Mouse (Mus musculus) spleen, adult 2 months (tissue): ENCODE measurements at regions not wholly inside any gene's neighbourhood (a gene's known extent, or its start where the extent isn't known, plus 50 kb on each side); places are given as distances from the start of the nearest gene placed in this dataset.

ENCODE experiments used
- DNase-seq, 2 experiments: peaks; one replicate each; pipeline versions ENCODE4 v3.0.0 to v3.0.0-alpha.2; 2012 to 2021; ENCODE audit warnings: low spot score in 2 of 2, low read depth in 1 of 2
- H3K27ac ChIP-seq: fragments of 200-500 bp; 2 replicates; pipeline ENCODE4 v1.5.1; 2012; ENCODE audit warnings: low read length, inconsistent platforms; ENCODE audit not compliant: insufficient read depth
- H3K27me3 ChIP-seq: fragments of 200-500 bp; 2 replicates; pipeline ENCODE4 v1.6.1; 2012; ENCODE audit warnings: mild to moderate bottlenecking, moderate library complexity, low read length, inconsistent platforms; ENCODE audit not compliant: control insufficient read depth, insufficient read depth
- H3K36me3 ChIP-seq: fragments of 200-500 bp; 2 replicates; pipeline ENCODE4 v1.6.1; 2012; ENCODE audit warnings: mild to moderate bottlenecking, low read length, inconsistent platforms; ENCODE audit not compliant: control insufficient read depth, insufficient read depth
- H3K4me1 ChIP-seq: fragments of 200-500 bp; 2 replicates; pipeline ENCODE4 v1.6.1; 2011; ENCODE audit warnings: inconsistent platforms; ENCODE audit not compliant: control insufficient read depth, insufficient read depth, insufficient read length
- H3K4me3 ChIP-seq: fragments of 200-500 bp; 2 replicates; pipeline ENCODE4 v1.5.1; 2011; ENCODE audit warnings: mild to moderate bottlenecking, inconsistent platforms; ENCODE audit not compliant: insufficient read depth, insufficient read length; ENCODE audit errors: extremely low read depth
- CTCF ChIP-seq: fragments of 200-500 bp; IDR thresholded peaks from 2 replicates; pipeline ENCODE4 v1.5.1; 2011; ENCODE audit warnings: mild to moderate bottlenecking, inconsistent platforms; ENCODE audit not compliant: insufficient read depth, insufficient read length, insufficient replicate concordance; ENCODE audit errors: extremely low read depth
- POLR2A ChIP-seq: fragments of 200-500 bp; IDR thresholded peaks from 2 replicates; pipeline ENCODE4 v1.6.1; 2011; ENCODE audit warnings: low read depth, low read length, inconsistent platforms
- WGBS: fragments of 180-500 bp; shearing (Covaris S2); methylation state at CpG from one replicate; pipeline ENCODE4 v1.1.7; 2018; 5-methylcytosine and 5-hydroxymethylcytosine counted together

- Histone ChIP-seq H3K4me1 (no peaks in the 10 kb centered on the region), H3K4me3 (no peak overlapping the region), H3K27me3 (no peaks in the 10 kb centered on the region), H3K27ac (no peak overlapping the region), H3K36me3 (no peaks in the 10 kb centered on the region)
- 90% methylated on average over 5 of the region's 5 CpGs for WGBS
- TF ChIP-seq POLR2A: no peak
- TF ChIP-seq CTCF: no peak
- no peak for DNase-seq
Measured at GRCm38 (mm10) chr17:9741321-9741720, 71.8 kb upstream of the Pabpc6 start.

- no peak for TF ChIP-seq POLR2A
- TF ChIP-seq CTCF: no peak
- Histone ChIP-seq H3K36me3 (no peaks in the 10 kb centered on the region), H3K4me1 (no peaks in the 10 kb centered on the region), H3K4me3 (no peak overlapping the region), H3K27me3 (no peaks in the 10 kb centered on the region), H3K27ac (no peak overlapping the region)
- 71% methylated on average over 3 of the region's 3 CpGs for WGBS
- no peak for DNase-seq
Measured at GRCm38 (mm10) chr17:9729020-9729419, 59.5 kb upstream of the Pabpc6 start.

GRCm38 (mm10) chr17:9725704-9726469 is 56.4 kb upstream of the Pabpc6 start:
- Histone ChIP-seq H3K4me1 (no peaks in the 10 kb centered on the region), H3K27ac (no peak overlapping the region), H3K4me3 (no peak overlapping the region), H3K36me3 (no peaks in the 10 kb centered on the region), H3K27me3 (no peaks in the 10 kb centered on the region)
- DNase-seq: no peak
- no peak for TF ChIP-seq POLR2A
- no peak for TF ChIP-seq CTCF
- WGBS: 79% methylated on average over 10 of the region's 10 CpGs

- no peak overlapping the region for H3K27ac ChIP-seq
- no peak overlapping the region for H3K4me3 ChIP-seq
- H3K36me3 ChIP-seq: no peaks in the 10 kb centered on the region
- 73% methylated on average over 4 of the region's 4 CpGs for WGBS
- H3K4me1 ChIP-seq: no peaks in the 10 kb centered on the region
- no peak for TF ChIP-seq POLR2A
- TF ChIP-seq CTCF: no peak
- no peaks in the 10 kb centered on the region for H3K27me3 ChIP-seq
- DNase-seq: no peak
Measured at GRCm38 (mm10) chr17:9723484-9723883, 54.0 kb upstream of the Pabpc6 start.

DNA sequence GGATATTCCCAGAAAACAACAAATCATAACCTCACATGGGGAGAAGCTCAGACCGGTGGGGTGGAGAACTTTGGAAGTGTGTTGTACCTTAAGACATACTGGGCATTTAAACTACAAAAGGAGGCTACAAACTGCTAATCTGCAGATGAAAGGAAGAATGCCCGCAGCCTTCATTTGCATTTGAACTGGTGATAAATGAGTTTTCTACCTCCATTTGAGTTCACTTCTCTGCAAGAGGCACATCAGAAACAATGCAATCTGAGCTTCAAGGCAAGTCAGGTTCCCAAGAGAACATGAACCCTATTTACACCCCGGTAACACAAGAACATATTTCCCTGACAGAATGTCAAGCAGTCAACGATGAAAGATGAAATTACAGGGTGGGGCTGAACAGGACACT is 53.2 kb upstream of the Pabpc6 start:
- DNase-seq: no peak
- Histone ChIP-seq H3K4me1 (no peaks in the 10 kb centered on the region), H3K27me3 (no peaks in the 10 kb centered on the region), H3K4me3 (no peak overlapping the region; the same call in 1 of the 2 replicates), H3K27ac (no peak overlapping the region), H3K36me3 (no peaks in the 10 kb centered on the region)
- TF ChIP-seq POLR2A: no peak
- TF ChIP-seq CTCF: no peak
- 45% methylated on average over 4 of the region's 4 CpGs for WGBS
